Mouse (Mus musculus): ENCODE data around the gene Mucl3.

Gene Mucl3

DNA sequence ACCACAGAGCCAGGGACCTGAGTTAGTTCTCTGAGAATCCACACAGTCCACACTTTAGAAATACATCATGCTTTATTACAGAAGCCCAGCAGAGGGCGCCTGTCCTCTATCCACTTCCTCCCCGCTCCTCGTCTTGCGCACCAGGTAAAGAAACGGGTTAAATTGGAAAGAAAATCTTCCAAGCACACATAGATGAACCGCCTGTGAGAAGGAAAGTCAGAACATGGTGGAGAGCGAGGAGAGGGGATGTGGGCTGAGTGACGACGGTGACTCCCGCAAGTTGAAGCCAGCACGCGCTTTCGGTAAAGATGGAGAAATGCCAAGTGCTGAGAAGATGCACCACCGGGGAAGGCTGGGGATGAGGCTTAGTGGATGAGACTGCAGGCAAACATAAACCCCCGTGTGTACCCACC lies 7.8 kb downstream of the Mucl3 start:
- CTCF ChIA-PET: no interaction called here

DNA sequence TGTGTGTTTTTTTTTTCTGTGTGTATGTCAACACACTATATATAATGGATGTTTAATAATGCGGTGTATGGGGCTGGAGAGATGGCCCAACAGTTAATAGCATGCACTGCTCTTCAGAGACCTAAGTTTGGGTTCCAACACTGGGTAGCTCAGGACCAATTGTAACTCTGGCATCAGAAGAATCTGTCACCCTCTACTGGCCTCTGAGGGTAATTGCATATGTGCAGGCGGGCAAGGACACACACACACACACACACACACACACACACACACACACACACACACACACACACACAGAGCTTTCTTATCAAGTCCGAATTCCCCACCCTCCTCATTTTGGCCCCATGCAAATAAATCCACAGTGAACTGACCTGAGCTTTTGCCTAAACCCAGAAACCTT lies 8.3 kb downstream of the Mucl3 start:
- CTCF ChIA-PET: interaction anchor here (0.6 kb wide), 1 partner anchor 385 kb away, joined by 3 read pairs; the partner anchor contains the start of gene H2-T24

GRCm38 (mm10) chr17:35633992-35634391 lies 9.5 kb downstream of the Mucl3 start:
- CTCF ChIA-PET: interaction anchor here (1.1 kb wide), 1 partner anchor 42 kb away, joined by 4 read pairs; no protein-coding TSS in a partner anchor

DNA sequence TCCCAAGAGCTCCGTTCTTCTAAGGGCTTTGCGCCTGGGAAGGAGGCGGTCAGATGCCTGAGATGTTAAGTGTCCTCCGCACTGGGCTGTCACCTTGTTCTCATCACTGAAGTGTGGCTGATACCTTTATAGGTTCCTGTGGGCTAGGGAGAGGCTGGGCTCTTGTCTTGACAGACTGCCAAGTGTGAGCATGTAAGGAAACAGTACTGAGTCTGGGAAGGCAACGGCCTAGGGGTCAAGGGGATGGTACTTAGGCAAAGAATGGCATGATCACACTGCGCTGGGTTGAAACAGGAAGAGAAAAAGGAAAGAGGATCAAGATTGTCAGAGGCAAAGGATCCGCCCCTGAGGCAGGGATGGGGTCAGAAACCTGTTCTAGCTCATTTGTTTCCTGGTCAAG lies 17.0 kb downstream of the Mucl3 start, which contains the start of gene Gm9573:
TSS of gene Gm9573 (minus strand) at position 101 of the 400 bp plus-strand sequence.
- CTCF ChIA-PET: no interaction called here

GRCm38 (mm10) chr17:35617127-35617526 lies 26.4 kb downstream of the Mucl3 start:
- CTCF ChIA-PET: no interaction called here

DNA sequence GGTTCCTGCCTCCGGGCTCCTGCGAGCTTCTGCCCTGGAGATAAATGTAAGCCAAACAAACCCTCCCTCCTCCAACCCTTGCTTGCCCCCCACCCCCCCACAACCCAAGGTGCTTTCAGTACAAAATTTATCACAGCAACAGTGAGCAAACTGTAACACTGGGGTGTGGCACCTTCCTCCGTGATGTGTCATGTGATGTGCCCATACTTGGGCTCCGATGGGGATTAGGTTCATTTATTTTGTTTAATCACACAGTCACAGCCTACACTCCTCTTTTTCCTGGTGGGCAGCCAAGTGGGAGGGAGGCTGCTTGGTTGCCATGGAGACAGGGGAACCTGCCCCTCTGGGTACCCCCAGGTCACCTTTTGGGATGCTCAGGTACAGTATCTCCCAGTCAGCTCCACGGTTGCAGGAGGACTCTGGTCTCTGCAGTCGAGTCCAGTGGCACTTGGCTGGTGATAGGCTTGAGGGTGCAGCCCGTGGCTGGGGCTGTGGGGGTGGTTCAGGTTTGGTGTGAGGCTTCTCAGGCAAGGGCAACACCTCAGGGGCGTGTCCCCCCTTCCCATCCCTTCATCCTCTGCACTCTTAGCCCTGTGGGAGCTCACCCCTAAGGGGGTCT lies 41.6 kb downstream of the Mucl3 start:
- CTCF ChIA-PET: interaction anchor here (0.6 kb wide), 1 partner anchor 201 kb away, joined by 7 read pairs; no protein-coding TSS in a partner anchor

DNA sequence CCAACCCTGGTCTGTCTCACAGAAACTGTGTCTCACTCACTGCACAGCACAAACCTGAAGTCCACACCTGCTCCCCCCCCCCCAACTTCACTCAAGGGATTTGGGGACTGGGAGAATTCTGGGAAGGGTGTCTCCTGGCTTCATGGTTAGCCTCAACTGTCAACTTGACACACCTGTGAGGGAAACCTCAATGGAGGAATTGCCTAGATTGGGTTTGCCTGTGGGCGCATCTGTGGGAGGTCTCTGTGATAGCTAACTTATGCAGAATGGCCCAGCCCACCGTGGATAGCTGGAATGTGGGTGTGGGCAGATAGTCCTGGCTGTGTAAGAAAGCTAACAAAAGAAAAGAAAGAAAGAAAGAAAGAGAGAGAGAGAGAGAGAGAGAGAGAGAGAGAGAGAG lies 42.2 kb downstream of the Mucl3 start, which contains the start of gene Sfta2:
TSS of gene Sfta2 (plus strand) at position 301 of the 400 bp plus-strand sequence.
- CTCF ChIA-PET: interaction anchor here (0.6 kb wide), 1 partner anchor 201 kb away, joined by 7 read pairs; no protein-coding TSS in a partner anchor

- CTCF ChIA-PET: no interaction called here
Measured at GRCm38 (mm10) chr17:35597399-35597798, 46.1 kb downstream of the Mucl3 start.

DNA sequence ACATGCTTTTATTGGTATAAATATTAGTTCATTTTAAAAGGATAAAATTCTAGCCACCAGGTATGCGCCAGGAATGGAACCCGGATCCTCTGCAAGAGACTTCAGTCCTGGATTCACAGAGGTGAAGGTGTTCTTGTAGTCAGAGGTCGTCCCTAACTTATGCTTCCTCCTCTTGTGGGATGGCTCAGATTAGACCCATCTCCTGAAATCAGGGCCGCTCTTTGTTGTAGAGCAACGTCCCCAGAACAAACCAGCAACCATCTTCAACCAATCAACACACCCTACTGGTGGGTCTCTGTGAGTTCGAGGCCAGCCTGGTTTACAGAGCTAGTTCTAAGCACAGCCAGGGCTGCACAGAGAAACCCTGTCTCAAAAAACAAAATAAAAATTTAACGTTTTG lies 49.0 kb downstream of the Mucl3 start:
- CTCF ChIA-PET: no interaction called here

DNA sequence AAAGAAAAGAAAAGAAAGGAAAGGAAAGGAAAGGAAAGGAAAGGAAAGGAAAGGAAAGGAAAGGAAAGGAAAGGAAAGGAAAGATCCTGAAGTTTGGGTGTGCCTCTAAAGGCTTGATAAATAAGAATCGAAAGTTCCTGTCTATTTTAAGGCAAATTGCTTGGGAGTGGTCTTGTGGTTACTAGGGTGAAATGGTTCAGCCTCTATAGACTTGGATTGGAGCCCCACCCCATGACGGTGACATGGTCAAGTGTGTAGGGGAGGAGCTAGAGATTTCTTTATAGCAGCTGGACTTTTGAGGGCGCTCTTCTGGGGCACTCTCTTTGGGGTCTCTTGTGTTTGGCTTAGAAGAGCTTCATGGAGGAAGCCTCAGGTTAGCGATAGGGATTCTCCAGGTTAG lies 49.7 kb downstream of the Mucl3 start:
- CTCF ChIA-PET: no interaction called here

DNA sequence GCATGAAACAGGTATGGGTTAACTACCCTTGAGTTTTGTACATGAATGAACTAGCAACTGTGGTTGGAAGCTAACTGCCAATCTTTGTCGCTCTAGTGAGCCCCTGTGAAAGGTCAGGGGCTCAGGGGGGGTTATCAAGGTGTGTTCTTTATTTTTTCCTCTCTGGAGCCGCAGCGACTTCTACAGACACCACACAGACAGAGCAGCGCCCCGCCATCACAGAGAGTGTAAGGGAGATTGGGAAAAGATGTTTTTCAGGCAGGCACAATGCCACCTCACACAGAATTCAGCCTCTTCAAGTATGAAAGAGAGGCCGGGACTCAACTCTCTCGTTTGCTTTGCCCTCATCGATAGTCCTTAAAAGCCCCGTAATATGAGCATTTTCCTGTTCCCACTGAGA lies 51.4 kb downstream of the Mucl3 start:
- CTCF ChIA-PET: no interaction called here

DNA sequence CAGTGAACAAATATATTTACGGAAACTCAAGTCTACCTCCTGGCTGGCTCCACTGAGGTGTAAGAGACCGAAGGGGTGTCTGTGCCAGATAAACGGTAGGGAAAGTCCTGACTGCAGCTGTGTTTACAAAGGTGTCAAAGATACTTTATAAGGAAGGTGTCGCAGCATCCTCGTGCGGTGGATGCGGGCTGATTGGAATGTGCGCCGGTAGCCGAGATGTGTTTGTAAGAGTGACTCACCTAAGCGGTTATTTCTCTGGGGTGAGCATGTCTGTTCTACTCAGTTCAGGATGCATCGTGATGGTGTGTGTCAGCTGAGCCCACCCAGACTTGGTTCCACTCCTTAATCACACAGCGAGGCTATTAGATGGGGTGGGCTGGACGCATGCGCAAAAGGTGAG lies 51.8 kb downstream of the Mucl3 start:
- CTCF ChIA-PET: interaction anchor here (0.6 kb wide), 1 partner anchor 42 kb away, joined by 4 read pairs; no protein-coding TSS in a partner anchor

- CTCF ChIA-PET: interaction anchor here (0.6 kb wide), 1 partner anchor 42 kb away, joined by 4 read pairs; no protein-coding TSS in a partner anchor
Measured at GRCm38 (mm10) chr17:35591219-35591578, 52.3 kb downstream of the Mucl3 start.

DNA sequence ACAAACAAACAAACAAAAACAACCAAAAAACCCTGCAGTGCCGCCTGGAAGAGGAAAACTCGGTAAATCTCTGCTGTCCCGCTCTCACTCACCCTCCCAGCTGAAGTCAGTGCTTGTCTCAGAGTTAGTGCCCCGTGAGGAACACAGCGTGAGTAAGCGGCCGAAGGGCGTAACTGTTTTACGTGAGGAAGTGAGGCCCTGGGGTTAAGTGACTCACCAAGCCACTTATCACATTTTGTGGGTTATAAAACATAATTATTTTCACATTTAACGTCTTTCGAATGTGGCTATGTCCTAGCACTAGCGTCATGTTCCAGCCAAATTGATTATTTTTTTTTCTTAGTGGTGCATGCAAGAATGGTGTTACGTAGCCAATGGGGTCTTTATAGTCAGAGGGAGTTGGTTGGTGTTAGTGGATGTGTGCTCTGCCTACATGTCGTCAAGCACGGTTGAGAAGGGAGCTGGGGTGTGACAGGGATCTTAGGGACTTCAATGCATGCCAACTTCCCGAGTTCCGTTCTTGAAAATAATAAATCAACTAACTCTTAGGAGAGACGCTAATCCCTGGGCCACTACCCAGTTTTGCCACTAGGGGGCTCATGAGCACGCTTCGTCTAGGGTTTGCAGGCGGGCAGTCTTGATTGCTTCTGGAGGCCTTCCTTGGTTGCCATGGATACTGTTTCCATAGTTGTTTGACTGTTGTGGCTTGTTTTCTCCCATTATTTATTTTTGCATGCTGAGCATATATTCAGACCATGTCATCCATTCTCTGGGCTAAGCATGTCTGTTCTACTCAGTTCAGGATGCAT lies 52.9 kb downstream of the Mucl3 start:
- CTCF ChIA-PET: no interaction called here

DNA sequence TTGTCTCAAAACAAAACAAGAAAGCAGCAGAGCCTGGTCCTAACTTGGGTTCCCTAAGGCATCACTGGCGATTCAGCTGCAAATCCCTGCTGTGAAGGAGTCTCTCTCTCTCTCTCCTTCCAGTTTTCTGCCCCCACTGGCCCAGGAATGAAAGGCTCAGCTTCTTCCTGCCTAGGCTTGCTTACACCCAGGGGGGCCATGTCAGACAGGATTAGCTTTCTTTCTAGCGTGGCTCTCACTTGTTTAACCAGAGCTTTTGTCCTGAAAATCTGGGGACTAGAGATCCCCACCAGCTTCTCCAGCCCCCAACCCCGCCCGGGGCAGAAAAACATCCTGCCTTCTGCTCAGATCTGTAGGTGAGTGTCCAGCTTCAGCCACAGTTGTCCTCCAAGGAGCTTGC lies 55.1 kb downstream of the Mucl3 start:
- CTCF ChIA-PET: interaction anchor here (0.7 kb wide), 1 partner anchor 157 kb away, joined by 3 read pairs; no protein-coding TSS in a partner anchor

DNA sequence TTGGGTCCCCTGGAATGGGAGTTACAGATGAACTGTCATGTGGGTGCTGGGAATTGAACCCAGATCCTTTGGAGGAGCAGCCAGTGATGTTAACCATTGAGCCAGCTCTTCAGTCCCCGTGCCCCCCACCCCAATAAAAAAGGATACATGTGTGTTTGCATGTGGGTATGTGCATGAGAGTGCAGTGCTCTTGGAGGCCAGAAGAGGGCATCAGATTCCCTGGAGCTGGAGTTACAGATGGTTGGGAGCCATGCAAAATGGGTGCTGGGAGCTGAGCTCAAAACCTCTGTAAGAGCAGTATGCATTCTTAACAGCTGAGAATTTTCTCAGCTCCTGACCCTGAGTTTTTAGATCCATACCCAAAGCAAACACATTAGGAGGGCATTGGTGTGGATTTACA lies 56.2 kb downstream of the Mucl3 start:
- CTCF ChIA-PET: interaction anchor here (0.6 kb wide), 1 partner anchor 12 kb away, joined by 3 read pairs; no protein-coding TSS in a partner anchor

All from spleen, embryonic (tissue).